Mouse (Mus musculus): ENCODE measurements at regions not wholly inside any gene's neighbourhood (a gene's known extent, or its start where the extent isn't known, plus 50 kb on each side); places are given as distances from the start of the nearest gene placed in this dataset.

DNA sequence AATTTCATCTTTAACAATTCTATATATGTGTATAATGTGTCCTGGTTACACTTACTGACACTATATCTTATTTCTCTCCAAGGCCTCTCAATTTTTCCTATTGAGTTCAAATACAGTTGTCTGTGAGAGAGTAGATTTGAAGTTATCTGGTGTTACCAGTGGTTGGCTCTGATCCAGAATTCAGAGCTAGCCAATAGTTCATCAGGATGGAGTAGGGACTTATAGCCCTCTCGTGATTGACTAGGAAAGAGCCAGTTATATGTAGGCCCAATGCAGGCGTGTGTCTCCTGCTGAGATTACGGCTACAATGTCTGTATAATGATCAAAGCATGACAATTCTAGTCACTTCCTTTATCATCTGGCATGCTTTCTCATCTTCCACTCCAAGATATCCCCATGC lies 1241.0 kb upstream of the Zeb2 start:
- CTCF ChIA-PET = no interaction called here

DNA sequence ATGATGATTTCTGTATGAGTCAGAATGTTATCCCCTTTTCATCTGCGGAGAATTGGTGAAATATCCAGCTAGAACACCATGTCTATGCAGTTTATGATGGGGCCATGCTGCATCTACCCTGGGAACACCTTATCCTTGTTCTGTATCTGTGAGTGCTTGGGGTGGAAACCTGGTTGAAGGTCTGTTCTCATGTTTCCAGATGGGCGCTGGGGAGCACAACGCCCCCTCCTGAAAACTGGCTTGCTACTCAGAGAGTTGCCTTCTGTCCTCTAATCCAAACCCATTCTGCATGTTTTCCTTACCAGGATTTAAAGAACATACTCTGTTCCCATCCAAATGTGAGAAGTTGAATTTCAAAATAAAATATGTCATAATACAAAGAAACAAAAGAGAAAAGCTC lies 1239.5 kb upstream of the Zeb2 start:
- CTCF ChIA-PET = no interaction called here

DNA sequence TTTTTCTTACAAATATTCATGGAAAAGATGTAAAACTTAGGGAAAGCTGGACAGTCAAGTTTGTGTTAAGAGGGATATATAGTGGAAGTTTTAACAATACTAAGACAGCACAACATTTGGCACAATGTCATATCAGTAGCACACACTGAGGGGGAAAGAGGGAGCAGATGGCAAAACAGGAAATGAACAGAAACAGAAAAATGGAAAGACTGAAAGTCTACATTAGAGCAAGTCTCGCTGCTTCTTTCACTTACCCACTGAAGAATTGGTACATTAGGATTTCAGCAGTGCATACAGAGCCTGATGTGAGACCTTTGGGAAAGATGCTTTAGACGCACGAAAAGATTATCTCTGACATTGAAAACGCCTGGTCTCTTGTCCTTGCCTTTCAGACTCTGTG lies 1223.5 kb upstream of the Zeb2 start:
- CTCF ChIA-PET = no interaction called here

DNA sequence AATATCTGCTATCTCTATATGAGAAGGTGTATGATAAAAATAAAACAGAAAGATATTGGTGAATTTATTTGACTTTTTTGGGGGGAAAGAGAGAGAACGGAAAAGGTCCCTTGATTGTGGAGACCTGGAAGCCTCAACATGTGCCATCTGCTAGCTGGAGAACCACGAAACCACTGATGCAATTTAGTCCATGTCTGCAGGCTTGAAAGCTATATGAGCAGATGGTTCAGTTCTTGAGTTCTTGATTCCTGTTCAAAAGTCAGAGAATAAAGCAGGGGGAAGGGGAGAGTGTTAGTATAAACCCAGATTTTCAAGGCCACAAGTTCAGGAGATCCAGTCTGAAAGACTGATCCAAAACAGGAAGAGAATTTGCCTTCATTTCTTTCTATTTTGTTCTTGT lies 1199.5 kb upstream of the Zeb2 start:
- CTCF ChIA-PET = no interaction called here

DNA sequence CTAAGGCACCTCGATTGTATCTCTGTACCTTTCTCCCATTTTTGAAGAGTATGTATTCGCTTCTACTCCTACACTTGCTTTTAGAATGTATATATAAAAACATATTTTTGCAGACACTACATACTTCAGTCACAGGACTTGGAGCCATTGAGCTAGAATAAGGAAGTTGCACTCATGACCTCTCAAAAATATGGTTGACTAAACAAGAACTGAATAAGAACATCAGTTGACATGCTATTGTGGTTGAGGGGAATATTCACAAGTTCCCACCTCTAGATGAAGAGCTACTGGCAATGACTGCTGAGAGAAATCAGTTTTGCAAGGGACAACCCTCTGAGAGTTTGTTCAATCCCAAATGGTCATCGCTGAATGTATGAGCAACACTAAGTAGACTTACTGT lies 1198.0 kb upstream of the Zeb2 start:
- CTCF ChIA-PET = no interaction called here

DNA sequence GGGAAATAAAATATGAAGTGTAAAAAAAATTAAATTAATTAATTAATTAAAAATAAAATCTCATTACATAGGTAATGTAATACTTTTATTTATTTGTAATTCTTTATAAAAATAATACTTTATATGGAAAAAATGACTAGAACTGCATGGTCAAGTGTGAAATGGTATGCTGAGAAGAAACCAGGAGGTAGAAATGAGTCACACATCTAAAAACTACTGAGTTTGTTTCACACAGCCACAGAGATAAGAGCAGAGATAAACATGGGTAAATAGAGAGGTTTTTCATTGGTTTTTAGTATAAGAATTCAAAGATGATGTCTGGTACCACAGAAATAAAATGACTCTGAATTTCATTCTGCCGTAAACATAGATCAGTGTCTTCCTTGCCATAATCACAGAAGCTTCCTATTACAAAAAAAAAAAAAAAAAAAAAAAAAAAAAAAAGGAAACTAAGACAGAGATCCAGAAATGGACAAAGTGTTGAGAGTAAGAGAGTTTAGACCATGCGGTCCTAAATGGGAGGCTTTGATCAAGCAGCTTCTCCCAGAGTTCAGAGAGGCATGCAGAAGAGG lies 1190.5 kb upstream of the Zeb2 start:
- CTCF ChIA-PET = no interaction called here

DNA sequence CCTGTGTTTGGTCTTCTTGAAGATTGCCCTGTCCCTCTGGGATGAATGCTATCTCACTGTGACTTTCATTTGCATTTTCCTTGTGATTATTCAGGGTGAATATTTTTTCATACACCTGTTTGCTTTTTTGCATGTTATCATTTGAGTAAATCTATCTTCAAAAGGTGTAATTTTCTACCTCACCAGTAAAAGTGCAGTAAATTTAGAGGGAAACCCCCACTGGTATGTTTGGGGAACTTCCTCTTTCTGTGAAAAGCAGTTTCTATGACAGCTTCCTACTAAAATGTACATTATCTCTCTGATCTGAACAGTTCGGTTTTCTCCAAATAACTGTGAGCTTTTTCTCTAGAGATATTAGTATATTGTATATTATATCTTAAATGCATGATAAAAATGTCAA lies 1185.4 kb upstream of the Zeb2 start:
- CTCF ChIA-PET = no interaction called here

DNA sequence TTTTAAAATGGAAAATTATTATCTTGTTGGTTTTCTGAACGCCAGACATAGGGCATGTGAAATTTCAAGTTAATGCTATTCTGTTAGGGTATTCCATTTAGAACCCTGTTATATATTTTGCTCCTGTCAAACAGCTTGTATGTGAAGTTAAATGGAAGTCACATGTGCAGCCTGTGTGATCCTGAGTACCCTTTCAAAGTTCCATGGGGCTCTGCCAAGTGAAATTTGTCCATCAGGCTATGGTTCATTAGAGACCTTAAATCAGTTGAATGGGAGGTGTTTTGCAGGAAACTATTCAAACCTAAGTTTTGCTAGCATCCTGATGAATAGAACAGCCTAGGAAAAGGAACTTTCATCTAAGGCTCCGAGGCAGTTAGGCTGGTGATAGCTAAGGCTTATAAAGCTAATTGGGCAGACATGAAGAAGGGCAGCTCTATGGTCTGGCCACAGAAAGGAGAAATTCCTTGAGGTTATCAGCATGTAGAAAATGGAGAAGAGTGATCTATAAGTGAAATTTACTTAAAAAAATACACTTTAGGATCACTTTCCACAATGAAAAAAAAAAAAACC lies 1180.2 kb upstream of the Zeb2 start:
- CTCF ChIA-PET = no interaction called here

DNA sequence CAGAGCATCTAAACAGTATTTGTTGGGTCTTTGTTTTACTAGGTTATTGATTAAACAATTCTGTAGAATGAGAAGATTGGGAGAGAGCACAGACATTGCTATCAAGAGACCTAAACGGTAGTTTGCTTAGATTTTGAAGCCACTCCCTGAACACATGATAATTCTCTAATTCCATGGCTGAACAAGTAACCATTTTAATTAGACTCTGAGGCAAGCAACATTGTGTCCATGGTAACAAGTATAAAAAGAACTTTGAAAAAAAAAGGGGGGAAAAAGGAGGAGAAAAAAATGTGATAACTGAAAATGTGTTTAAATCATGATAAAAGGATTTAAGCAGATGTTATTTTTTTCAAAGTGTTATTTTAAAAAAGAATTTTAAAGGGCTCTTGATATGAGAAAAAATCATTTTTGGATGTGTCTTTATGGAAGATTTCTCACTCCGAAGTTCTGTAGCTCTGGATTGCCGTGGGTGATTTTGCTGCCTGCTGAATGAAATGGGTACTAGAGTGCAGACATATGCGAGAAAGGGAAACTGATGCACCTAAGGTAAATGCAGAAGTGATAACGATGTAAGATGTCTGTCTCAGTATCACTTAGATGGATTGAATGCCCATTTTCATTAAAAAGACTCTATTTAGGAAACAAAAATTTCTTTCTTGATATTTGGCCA lies 1166.9 kb upstream of the Zeb2 start:
- CTCF ChIA-PET = no interaction called here

DNA sequence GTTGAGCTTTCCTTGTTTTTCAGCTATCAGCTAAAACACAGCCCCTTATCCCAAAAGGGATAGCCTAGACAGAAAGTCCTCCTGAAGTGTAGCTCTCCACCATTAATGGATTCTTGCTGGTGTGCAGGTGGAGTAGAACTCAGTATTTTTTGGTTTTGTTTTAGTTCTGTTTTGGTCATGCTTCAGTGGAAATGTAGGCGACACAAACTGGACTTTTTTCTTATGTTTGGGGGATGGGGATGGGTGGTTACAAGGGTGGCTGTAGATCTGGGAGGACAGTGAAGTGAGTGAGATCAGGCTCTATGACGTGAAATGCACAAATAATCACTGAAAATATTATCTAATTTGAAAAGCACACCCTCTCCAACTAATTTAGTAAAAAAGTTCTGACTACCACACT lies 1163.6 kb upstream of the Zeb2 start:
- CTCF ChIA-PET = no interaction called here

DNA sequence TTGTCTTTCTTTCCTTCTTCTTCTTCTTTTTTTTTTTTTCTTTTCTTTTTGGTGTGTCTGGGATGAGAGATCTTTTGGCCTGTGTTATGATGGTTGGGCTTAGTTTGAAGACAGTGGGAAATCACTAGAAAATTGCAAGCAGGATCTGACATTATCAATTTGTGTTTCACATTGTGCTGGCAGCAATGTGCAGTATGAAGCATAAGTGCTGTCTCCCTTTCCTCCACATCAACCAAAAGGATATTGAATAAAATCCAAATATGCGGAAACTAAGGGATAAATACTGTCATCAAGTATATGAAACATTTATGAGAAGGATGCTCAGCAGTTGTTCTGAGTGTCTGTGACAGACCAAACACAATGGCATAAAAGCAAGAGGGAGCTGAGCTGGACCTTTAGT lies 1144.4 kb upstream of the Zeb2 start:
- CTCF ChIA-PET = no interaction called here

DNA sequence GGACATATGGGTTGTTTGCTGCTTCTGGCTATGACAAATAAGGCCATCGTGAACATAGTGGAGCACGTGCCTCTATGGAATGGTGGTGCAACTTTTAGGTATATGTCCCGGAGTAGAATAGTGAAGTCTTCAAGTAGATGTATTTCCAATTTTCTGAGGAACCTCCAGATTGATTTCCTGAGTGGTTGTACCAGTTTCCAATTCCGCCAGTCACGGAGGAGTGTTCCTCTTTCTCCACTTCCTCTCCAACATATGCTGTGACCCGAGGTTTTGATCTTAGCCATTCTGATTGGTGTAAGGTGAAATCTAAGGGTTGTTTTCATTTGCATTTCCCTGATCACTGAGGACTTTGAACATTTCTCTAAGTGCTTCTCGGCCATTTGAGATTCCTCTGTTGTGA lies 1134.4 kb upstream of the Zeb2 start:
- CTCF ChIA-PET = no interaction called here

DNA sequence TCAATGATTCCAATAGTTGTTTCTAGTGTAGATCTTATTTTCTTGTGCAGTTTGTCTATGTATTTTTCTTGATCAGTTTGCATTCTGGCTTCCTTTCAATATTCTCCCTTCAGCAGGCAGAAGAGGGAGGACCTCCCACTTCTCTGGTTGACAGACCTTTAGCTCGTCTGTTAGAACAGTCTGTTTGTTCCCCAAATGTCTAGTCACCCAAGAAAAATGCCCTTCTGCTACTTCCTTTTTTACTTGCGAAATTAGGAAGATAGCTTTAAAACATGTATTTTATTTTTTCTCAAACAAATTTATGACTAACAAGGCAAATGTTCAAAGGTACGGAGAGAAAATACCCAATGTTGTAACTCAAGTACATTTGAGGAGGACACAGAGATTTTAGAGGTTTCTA lies 1128.5 kb upstream of the Zeb2 start:
- CTCF ChIA-PET = no interaction called here

DNA sequence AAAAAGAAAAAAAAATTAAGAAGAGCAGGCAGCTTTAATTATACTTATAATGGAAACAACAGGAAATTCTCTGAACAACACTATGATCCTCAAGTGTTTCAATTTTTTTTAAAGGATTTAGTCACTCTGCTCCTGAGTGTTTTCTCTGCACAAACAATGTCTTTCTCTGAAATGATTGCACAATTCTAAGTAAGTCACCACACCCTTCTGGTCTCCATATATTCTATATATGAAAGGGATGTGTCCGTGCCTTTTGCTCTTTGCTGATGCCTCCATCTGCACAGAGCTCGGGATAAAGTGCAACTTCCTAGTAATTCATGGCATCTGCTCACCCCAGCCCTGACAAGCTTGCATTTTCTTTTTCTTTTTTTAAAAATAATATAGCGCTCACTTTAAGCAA lies 1127.5 kb upstream of the Zeb2 start:
- CTCF ChIA-PET = interaction anchor here (0.7 kb wide), 1 partner anchor 1558 kb away, joined by 3 read pairs; no protein-coding TSS in a partner anchor

DNA sequence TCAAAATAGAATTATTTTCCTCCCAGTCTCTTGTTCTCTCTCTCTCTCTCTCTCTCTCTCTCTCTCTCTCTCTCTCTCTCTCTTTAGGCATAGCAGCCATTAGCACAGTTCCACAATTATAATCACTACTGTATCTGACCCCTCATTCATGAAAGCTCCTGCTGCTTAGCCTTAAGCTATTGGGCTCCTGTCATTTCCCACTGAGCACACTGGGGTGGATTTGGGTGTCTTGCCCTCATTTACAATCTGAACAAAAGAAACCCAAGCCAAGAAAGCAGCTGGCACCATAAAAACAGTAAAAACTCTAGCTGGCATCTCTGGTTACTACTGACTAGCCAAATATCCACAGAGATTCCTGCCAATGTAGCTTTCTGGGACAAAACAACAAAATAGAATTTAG lies 1125.6 kb upstream of the Zeb2 start:
- CTCF ChIA-PET = interaction anchor here (1.1 kb wide), 1 partner anchor 29 kb away, joined by 9 read pairs; no protein-coding TSS in a partner anchor

DNA sequence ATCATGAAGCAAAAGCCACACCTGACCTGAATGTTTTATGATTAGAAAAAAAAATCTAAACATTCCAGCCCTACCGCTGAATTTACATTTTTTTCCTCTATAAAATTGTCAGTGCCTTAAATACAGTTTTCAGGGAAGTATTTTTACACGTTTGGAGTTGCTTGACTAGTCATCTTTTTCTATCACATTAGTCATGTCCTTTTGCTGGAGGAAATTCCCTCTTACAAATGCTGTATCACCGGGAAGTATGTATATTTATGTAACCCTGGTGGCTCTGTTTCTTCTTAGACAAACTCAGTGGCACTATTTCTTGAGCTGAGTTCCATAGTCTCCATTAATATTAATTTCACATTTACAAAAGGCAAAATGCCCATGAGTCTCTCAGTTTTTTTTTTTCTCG lies 1122.7 kb upstream of the Zeb2 start:
- CTCF ChIA-PET = no interaction called here

DNA sequence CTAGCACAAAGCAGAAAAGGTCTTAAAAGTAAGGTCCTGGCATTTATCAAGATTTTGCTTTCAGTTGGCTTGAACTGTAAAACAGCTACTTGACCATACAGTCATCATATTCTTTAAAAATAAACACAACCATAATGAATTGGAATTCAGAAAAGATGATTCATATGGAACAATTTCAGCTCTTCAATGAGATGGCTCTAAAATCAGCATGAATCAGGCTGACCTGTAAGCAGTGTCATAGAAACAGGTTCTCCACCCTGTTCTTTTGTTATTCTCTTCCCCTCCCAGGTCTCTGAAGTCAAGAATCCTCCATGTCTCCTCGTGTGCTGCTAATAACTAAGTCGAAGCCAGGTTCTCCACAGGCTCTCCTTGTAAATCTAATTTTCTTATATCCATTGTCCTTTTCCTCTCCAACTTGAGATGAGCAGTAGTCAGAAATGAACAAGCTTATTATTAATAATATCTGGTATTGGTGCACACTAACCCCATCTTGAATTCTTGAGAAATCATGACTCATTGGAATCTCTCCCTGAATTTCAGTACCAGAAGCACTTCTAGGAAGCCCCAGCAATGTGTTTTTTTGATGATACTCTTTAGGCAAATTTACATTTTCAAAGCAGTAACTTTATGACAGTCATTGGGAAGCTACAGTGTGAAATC lies 1113.7 kb upstream of the Zeb2 start:
- CTCF ChIA-PET = no interaction called here

DNA sequence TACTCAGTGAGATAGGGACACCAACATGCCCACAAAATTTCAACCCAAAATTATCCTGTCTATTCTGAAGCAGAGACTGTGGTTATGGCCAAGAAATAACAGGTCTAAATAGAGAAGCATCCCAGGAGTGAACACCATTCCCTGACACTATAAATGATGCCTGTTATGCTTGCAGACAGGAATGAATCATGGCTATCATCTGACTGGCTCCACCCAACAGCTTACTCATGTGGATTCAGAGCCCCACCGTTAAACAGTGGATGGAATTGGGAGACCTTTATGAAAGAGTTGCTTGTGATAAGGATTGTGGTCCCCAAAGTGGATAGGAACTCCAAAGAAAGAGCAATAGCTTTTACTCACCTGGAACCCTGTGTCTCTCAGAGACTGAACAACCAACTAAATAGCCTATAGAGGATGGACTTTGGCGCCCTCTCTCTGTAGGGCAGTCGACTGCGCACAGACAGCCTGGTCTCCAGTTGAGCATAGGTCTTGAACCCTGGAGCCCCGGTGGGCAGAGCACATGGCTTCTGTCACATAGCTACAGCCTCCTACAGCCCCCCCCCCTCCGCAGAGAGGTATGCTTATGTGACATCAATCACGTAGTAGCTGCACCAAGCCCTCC lies 1101.3 kb upstream of the Zeb2 start:
- CTCF ChIA-PET = no interaction called here

DNA sequence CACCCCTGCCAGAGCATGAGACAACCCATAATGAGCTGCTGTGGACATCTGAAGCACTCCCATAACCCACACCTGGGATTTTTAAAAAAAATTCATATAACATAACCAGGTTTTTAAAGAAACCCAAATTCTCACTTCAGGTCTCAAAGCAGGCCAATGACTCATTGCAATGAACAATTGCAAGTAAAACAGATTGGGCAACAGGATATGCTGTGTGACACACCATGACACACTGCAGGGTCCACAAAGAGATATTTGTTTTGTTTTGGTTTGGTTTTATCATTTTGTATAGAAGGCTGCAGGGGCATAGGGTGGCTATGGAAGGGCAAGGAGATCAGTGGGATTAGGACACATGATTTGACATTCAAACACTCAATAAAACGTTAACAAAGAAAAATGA lies 1082.1 kb upstream of the Zeb2 start:
- CTCF ChIA-PET = no interaction called here

DNA sequence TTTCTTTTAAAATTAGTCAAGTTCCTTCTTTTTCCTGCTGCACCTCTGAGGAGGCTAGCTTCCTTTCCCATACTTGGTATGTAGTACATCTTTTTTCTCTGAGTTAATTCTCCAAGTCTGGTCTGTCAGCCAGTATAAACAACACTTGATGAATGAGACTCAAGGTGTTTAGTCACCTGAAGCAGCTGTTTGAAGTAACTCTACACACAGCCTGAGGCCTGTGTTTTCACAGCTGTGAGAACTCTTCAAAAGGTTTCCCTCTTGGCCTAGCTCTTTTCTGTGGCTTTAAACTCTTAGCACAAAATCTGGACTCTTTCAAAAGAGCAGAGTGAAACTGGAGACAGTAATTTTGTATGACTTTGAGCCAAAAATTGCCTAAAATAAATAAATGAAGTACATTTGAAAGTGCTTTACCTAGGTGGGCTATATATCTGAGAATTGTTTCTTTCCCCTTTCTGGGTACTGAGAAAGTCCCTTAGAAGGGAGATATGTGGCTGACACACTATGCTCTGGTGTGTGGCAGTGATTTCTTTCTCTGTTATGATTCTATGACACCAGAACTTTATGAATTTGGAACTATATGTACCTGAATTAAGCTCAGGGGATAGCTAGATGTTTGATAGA lies 1070.2 kb upstream of the Zeb2 start:
- CTCF ChIA-PET = no interaction called here

DNA sequence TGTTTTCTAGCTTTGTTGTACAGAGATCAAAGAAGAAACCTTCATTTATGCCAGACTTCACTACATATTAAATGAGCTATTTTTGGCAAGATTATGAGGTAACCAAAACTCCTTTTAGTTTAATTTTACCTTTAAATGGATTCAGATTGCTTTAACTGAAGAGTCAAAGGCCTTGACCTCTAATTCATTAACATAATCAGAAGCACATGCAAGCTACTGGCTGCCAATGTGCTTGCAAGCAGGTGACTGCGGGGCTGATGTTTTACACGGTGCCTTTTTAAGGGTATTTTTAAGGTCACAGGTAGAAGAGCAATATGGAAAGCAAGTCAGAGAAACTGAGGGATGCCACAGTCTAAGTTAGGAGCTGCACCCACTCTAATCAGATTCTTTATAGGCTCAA lies 1066.0 kb upstream of the Zeb2 start:
- CTCF ChIA-PET = no interaction called here

DNA sequence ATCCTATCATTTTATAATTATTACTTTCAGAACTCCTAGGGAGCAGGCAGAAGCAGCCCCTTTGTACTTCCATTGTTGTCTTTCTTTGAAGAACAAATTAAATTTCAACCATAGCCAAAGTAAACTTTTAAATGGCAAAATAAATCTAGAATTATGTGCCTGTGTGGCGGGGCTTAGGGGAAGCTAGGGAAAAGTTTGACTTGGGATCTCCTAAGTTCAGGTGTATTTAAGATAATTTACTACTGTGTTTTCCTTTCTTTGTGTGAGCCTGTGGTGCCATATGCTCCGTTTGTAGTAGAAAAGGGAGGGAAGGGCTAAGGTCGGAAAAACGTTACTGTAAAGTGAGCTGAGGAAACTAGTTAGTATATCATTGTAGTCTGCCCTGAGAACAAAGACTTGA lies 1062.5 kb upstream of the Zeb2 start:
- CTCF ChIA-PET = no interaction called here

DNA sequence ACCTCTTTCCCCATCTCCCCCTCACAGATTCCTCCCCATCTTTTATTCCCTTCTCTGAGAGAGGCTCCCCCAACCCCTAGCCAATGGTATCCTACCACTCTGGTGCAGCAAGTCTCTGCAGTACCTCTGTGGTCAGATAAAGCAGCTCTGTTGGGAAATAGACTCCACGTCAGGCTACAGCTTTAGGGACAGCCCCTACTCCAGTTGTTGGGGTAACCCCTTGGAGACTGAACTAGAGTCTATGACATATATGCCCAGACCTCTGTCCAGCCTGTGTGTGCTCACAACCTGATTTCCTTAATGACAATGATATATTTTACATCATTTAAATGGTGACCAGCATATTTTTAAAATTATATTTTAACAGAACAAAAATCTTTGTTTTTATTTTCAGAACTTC lies 1051.3 kb upstream of the Zeb2 start:
- CTCF ChIA-PET = no interaction called here

Data from spleen, embryonic (tissue).